Mouse (Mus musculus) bone marrow, adult 2 months (tissue): ENCODE data around the gene Arglu1.

ENCODE experiments used
- CTCF ChIP-seq: fragments of 200-500 bp; IDR thresholded peaks from 2 replicates; pipeline ENCODE4 v1.5.1; 2011; ENCODE audit warnings: low read length, control low read depth; ENCODE audit not compliant: control insufficient read depth, insufficient read depth
- POLR2A ChIP-seq: fragments of 200-500 bp; IDR thresholded peaks from 2 replicates; pipeline ENCODE4 v1.6.1; 2011; ENCODE audit warnings: low read depth, mild to moderate bottlenecking, control low read depth, low read length, borderline replicate concordance; ENCODE audit not compliant: control insufficient read depth

DNA sequence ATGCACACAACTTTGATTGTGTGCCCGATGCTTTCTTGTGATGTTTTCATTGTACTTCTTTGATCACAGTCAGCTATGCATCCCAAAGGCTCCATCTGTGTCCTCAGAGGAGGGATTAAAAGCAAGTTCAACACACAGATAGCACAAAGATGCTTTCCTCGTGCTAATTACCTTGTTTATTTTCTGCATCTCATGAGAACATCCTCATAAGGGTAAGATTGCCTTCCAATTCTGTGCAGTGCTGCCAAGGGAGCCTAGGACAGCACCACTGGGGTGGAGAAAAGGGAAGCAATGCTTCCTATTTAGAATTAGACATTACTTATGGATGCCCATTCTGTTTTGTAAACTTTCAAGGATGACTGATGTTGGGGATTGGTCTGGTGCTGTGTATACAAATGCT lies 36.2 kb upstream of the Arglu1 start:
- TF ChIP-seq CTCF (no peak), POLR2A (no peak)
